Mouse (Mus musculus): ENCODE results near the gene Olfr679.
"Not testable (repeated sequence)": the region's sequence is repeated elsewhere in the genome, so short reads cannot be mapped to it uniquely, and the experiment has no call there.

Olfr679 gene

DNA sequence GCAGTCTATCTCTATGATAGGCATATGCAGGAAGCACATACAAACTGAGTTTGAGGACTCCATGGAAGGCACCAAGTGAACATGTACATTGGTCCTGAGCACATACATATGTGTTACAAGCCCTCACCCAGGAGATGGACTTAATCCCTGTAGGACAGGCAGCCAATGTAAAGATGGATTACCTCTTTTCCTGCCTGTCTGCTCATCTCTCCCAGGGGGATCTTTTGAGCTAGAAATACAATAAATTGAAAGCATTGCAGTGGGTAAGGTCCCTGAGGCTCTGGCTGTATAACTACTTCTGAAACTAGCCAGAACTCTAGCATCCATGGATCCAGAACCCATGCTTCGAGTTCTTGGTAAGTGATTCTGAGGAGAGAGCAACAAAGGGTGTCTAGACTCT is at the start of gene Olfr679:
TSS of gene Olfr679 (plus strand) at position 301 of the 400 bp plus-strand sequence.
- no peak for DNase-seq (ENCODE audit: low spot score in 2 of 2)

GRCm38 (mm10) chr7:105032398-105032797 is 48.6 kb upstream of the Olfr679 start, which contains the start of gene Olfr676:
TSS of gene Olfr676 (plus strand) at chr7:105032698.
- no peak for DNase-seq (ENCODE audit: low spot score in 2 of 2)

GRCm38 (mm10) chr7:105033836-105034235 is 47.2 kb upstream of the Olfr679 start:
- DNase-seq (ENCODE audit: low spot score in 2 of 2): not testable (repeated sequence)

GRCm38 (mm10) chr7:105058951-105059350 is 22.1 kb upstream of the Olfr679 start:
- no peak for DNase-seq (ENCODE audit: low spot score in 2 of 2)

DNA sequence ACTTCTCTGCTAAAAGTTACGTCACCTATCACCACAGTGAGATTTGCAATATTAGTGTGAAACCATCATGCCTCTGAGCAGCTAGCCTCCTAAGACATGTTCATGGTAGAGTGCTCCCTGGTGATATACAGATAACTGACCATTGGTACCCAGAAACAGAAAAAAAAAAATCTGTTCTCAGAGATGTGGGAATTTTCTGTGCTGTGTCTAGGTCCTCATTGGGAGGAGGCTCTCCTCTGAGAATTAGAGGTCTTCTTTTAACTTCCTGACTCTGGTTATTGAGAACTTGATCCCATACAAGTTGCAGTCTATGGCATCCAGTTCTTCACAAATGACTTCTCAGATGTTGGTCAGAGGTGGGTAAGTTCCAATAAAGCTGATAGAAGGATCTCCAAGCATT is 16.8 kb upstream of the Olfr679 start, which contains the start of gene Olfr678:
TSS of gene Olfr678 (plus strand) at position 301 of the 400 bp plus-strand sequence.
- DNase-seq (ENCODE audit: low spot score in 2 of 2): no peak

- not testable (repeated sequence) for DNase-seq (ENCODE audit: low spot score in 2 of 2)
These were observed 11.7 kb downstream of the Olfr679 start, which contains the start of gene Olfr680-ps1 for GRCm38 (mm10) chr7:105092717-105093116. TSS of gene Olfr680-ps1 (minus strand) at chr7:105092817.

DNA sequence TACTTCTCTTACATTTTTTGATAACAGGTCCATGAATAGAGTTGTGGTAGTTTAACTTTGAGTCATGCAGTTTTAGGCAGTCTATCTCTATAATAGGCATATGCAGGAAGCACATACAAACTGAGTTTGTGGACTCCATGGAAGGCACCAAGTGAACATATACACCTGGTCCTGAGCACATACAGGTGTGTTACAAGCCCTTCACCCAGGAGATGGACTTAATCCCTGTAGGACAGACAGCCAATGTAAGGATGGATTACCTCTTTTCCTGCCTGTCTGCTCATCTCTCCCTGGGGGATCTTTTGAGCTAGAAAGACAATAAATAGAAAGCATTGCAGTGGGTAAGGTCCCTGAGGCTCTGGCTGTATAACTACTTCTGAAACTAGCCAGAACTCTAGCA is 35.5 kb downstream of the Olfr679 start, which contains the start of gene Olfr681:
TSS of gene Olfr681 (plus strand) at position 301 of the 400 bp plus-strand sequence.
- DNase-seq (ENCODE audit: low spot score in 2 of 2): no peak
